9 mouse cellular contexts compared by ENCODE assay signal in genomic region chr2:91196577-91197001, GRCm38 (mm10). TPM values are rescaled to one million over a fixed set of nuclear protein-coding genes. Genes with fewer than 3 reads are reported as not detected.
DNase-seq lines count a peak whose midpoint lies in the region; ATAC-seq lines count a peak whose summit lies in the region.
"Had no signal": no experiment of that assay in that cellular context is flagged by ENCODE, and none has a peak within 500 bp of the region (broad histone marks: within the 10 kb centered on the region; RNA-seq: fewer than 3 reads in every experiment).

No protein-coding gene starts in this region.

- DNase-seq in gastrocnemius, postnatal 14 days = peak; percentile 32
- no peak for DNase-seq in gastrocnemius, adult 18-20 months (ENCODE audit: low spot score)
- DNase-seq in urinary bladder, postnatal 14 days (ENCODE audit: low spot score) = peak; percentile 19
- DNase-seq in urinary bladder, postnatal 4 days (ENCODE audit: low spot score in 2 of 2) = no peak
- peak; percentile 55 to 57 for DNase-seq in layer of hippocampus, postnatal 36 days
- no peak for DNase-seq in embryonic facial prominence, embryonic 10.5 days (ENCODE audit: low spot score)
- DNase-seq: liver, postnatal 0 days had no signal

- H3K4me1 ChIP-seq in embryonic facial prominence, embryonic 10.5 days = peaks cover 18% of the 10 kb centered on the region
- peaks cover 10% of the 10 kb centered on the region for H3K4me1 ChIP-seq in forebrain, embryonic 16.5 days (replicated peaks; ENCODE audit: control insufficient read depth, insufficient read depth, low read length)

- ATAC-seq in erythroblast, adult 5-6 weeks (replicated peaks; ENCODE audit: low FRiP score, poor library complexity, severe bottlenecking) = no peak
- ATAC-seq in forebrain, embryonic 16.5 days = no peak
- ATAC-seq: liver, postnatal 0 days had no signal

- no peak overlapping the region for H3K4me3 ChIP-seq in embryonic facial prominence, embryonic 10.5 days
- no peak overlapping the region for H3K4me3 ChIP-seq in forebrain, embryonic 16.5 days (replicated peaks; ENCODE audit: low read length)

- no peaks in the 10 kb centered on the region for H3K9me3 ChIP-seq in embryonic facial prominence, embryonic 10.5 days
- no peaks in the 10 kb centered on the region for H3K9me3 ChIP-seq in forebrain, embryonic 16.5 days (ENCODE audit: control insufficient read depth, low read length)

- intact Hi-C loops in gastrocnemius, postnatal 14 days (cut with DNase I; ENCODE audit: low total_unique reads) = no loop called here

- H3K4me2 ChIP-seq in forebrain, embryonic 16.5 days (ENCODE audit: low read length) = no peak overlapping the region

- no peaks in the 10 kb centered on the region for H3K36me3 ChIP-seq in embryonic facial prominence, embryonic 10.5 days (replicated peaks)
- no peaks in the 10 kb centered on the region for H3K36me3 ChIP-seq in forebrain, embryonic 16.5 days (ENCODE audit: control insufficient read depth, insufficient read depth)

- H3K27me3 ChIP-seq in embryonic facial prominence, embryonic 10.5 days (replicated peaks; ENCODE audit: low read depth, poor library complexity, severe bottlenecking) = peaks cover 20% of the 10 kb centered on the region; the same call in 1 of the 2 replicates
- H3K27me3 ChIP-seq in forebrain, embryonic 16.5 days (replicated peaks; ENCODE audit: control insufficient read depth, insufficient read depth, low read length) = no peaks in the 10 kb centered on the region

- no peak overlapping the region; the same call in 1 of the 2 replicates for H3K27ac ChIP-seq in embryonic facial prominence, embryonic 10.5 days (replicated peaks)
- H3K27ac ChIP-seq in forebrain, embryonic 16.5 days (ENCODE audit: low read length) = no peak overlapping the region

- no peak overlapping the region for H3K9ac ChIP-seq in forebrain, embryonic 16.5 days (replicated peaks; ENCODE audit: low read depth, low read length)
- H3K9ac ChIP-seq: liver, postnatal 0 days had no signal

- 63% methylated on average over 3 of the region's 3 CpGs for WGBS in embryonic facial prominence, embryonic 10.5 days
- 73% methylated on average over 3 of the region's 3 CpGs for WGBS in forebrain, embryonic 16.5 days

RNA-seq across cellular contexts. Expression of gene Nr1h3, which starts 6.0 kb away (rescaled TPM):
- 1 to 10 TPM; 5.1 to 9.1 TPM for total RNA-seq in gastrocnemius, postnatal 14 days (2021)
- total RNA-seq in gastrocnemius, adult 18-20 months (2021) = 10 to 100 TPM; 22.2 to 24.1 TPM
- 1 to 10 TPM; 5.1 to 7.7 TPM for total RNA-seq in layer of hippocampus, postnatal 36 days (2021)
- total RNA-seq in erythroblast, adult 5-6 weeks (2015; ENCODE audit: low replicate concordance) = 1.3 TPM in 2 replicates
- total RNA-seq in erythroblast, adult 5-6 weeks (2017; ENCODE audit: low replicate concordance) = 0.34 and 6.4 TPM in 2 replicates
- 1.1 and 1.4 TPM in 2 replicates for polyA plus RNA-seq in embryonic facial prominence, embryonic 10.5 days (2016; fragmentation: Nextera tagmentation; extraction: Ambion mirVana)
- polyA plus RNA-seq in forebrain, embryonic 16.5 days (2015; fragmentation: Nextera tagmentation; extraction: Ambion mirVana) = 2.4 and 2.6 TPM in 2 replicates

RNA-seq across cellular contexts. Expression of gene Acp2, which starts 6.1 kb away (rescaled TPM):
- total RNA-seq in gastrocnemius, postnatal 14 days (2021) = 10 to 100 TPM; 11.6 to 12.5 TPM
- total RNA-seq in gastrocnemius, adult 18-20 months (2021) = 10 to 100 TPM; 11.7 to 13.5 TPM
- total RNA-seq in layer of hippocampus, postnatal 36 days (2021) = 10 to 100 TPM; 52.7 to 56.4 TPM
- total RNA-seq in erythroblast, adult 5-6 weeks (2015; ENCODE audit: low replicate concordance) = 0.77 and 6.9 TPM in 2 replicates
- 3.2 and 4.5 TPM in 2 replicates for total RNA-seq in erythroblast, adult 5-6 weeks (2017; ENCODE audit: low replicate concordance)
- polyA plus RNA-seq in embryonic facial prominence, embryonic 10.5 days (2016; fragmentation: Nextera tagmentation; extraction: Ambion mirVana) = 26.0 and 29.0 TPM in 2 replicates
- 37.6 and 39.0 TPM in 2 replicates for polyA plus RNA-seq in forebrain, embryonic 16.5 days (2015; fragmentation: Nextera tagmentation; extraction: Ambion mirVana)

RNA-seq across cellular contexts. Expression of gene Madd, which starts 13.0 kb away (rescaled TPM):
- 1 to 10 TPM; 5.0 to 5.9 TPM for total RNA-seq in gastrocnemius, postnatal 14 days (2021)
- total RNA-seq in gastrocnemius, adult 18-20 months (2021) = 1 to 10 TPM; 3.1 to 3.3 TPM
- total RNA-seq in layer of hippocampus, postnatal 36 days (2021) = 100 to 1,000 TPM; 246 to 247 TPM
- total RNA-seq in erythroblast, adult 5-6 weeks (2015; ENCODE audit: low replicate concordance) = 4.6 and 31.5 TPM in 2 replicates
- total RNA-seq in erythroblast, adult 5-6 weeks (2017; ENCODE audit: low replicate concordance) = 16.3 and 16.4 TPM in 2 replicates
- polyA plus RNA-seq in embryonic facial prominence, embryonic 10.5 days (2016; fragmentation: Nextera tagmentation; extraction: Ambion mirVana) = 12.1 and 13.4 TPM in 2 replicates
- polyA plus RNA-seq in forebrain, embryonic 16.5 days (2015; fragmentation: Nextera tagmentation; extraction: Ambion mirVana) = 49.3 and 59.4 TPM in 2 replicates

RNA-seq across cellular contexts. Expression of gene Ddb2, which starts 40.2 kb away (rescaled TPM):
- total RNA-seq in gastrocnemius, postnatal 14 days (2021) = 1 to 10 TPM; 3.1 to 4.1 TPM
- 1 to 10 TPM; 2.9 TPM for total RNA-seq in gastrocnemius, adult 18-20 months (2021)
- total RNA-seq in layer of hippocampus, postnatal 36 days (2021) = 1 to 10 TPM; 9.3 to 9.8 TPM
- total RNA-seq in erythroblast, adult 5-6 weeks (2015; ENCODE audit: low replicate concordance) = 1.3 and 2.5 TPM in 2 replicates
- 1.5 and 1.7 TPM in 2 replicates for total RNA-seq in erythroblast, adult 5-6 weeks (2017; ENCODE audit: low replicate concordance)
- polyA plus RNA-seq in embryonic facial prominence, embryonic 10.5 days (2016; fragmentation: Nextera tagmentation; extraction: Ambion mirVana) = 9.3 and 9.9 TPM in 2 replicates
- 16.6 and 17.0 TPM in 2 replicates for polyA plus RNA-seq in forebrain, embryonic 16.5 days (2015; fragmentation: Nextera tagmentation; extraction: Ambion mirVana)

RNA-seq across cellular contexts. Expression of gene Pacsin3, which starts 59.2 kb away (rescaled TPM):
- total RNA-seq in gastrocnemius, postnatal 14 days (2021) = 100 to 1,000 TPM; 282 to 292 TPM
- 100 to 1,000 TPM; 311 to 416 TPM for total RNA-seq in gastrocnemius, adult 18-20 months (2021)
- 10 to 100 TPM; 23.8 to 30.1 TPM for total RNA-seq in layer of hippocampus, postnatal 36 days (2021)
- not detected in 2 replicates for total RNA-seq in erythroblast, adult 5-6 weeks (2015; ENCODE audit: low replicate concordance)
- total RNA-seq in erythroblast, adult 5-6 weeks (2017; ENCODE audit: low replicate concordance) = not detected in 2 replicates
- polyA plus RNA-seq in embryonic facial prominence, embryonic 10.5 days (2016; fragmentation: Nextera tagmentation; extraction: Ambion mirVana) = 33.4 and 33.6 TPM in 2 replicates
- 19.2 and 20.4 TPM in 2 replicates for polyA plus RNA-seq in forebrain, embryonic 16.5 days (2015; fragmentation: Nextera tagmentation; extraction: Ambion mirVana)

Comparison
In these comparisons a context has a peak if more than half of its experiments do, and no peak if none do; other contexts are left out.
1. DNase-seq: peak in gastrocnemius, postnatal 14 days (single experiment), urinary bladder, postnatal 14 days (single experiment) and layer of hippocampus, postnatal 36 days (2 of 2); none in gastrocnemius, adult 18-20 months (single experiment), urinary bladder, postnatal 4 days (0 of 2) and embryonic facial prominence, embryonic 10.5 days (single experiment).
2. RNA of gene Madd, which starts 13.0 kb away (total RNA-seq): 246 to 247 TPM in layer of hippocampus, postnatal 36 days; 4.6 to 31.5 TPM in erythroblast, adult 5-6 weeks, 5.0 to 5.9 TPM in gastrocnemius, postnatal 14 days and 3.1 to 3.3 TPM in gastrocnemius, adult 18-20 months; every median in the first group is over 4 times any median in the second.